10 mouse cellular contexts compared by ENCODE assay signal in the genomic region with DNA sequence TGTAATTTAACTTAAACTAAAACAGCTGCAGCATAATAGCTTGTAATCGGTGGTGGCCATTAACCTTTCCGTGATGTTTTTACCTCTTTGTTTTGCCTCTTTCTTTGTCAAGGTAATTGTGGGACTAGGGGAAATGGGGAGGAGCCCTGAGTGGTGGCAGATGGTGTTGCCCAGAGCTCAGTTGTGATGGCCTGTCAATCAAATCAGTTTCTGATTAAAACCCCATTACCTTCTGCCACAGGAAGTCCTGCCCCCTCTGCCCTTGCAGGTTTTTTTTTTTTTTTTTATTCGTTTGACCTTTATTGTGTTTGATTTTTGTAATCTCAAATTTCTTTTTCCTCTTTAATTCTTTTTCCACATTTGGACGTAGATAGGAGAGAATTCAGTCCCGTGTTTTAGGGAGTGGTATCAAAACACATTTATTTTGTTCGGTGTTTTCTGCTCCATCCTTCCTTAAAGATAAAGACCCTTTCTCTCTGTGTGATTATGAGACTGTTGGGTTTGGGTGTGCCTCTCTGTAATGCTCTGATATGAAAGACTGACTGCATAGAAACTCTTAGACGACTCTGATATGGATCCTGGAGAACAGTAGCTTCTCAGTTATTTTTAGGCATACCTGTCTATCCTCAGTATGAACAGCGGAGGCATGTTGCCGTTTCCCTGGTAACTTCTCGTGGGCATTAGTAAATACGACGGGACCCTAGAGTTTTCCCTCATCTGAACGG.
DNase-seq lines count a peak whose midpoint lies in the region; ATAC-seq and TF ChIP-seq lines count a peak whose summit lies in the region.
"Had no signal": no experiment of that assay in that cellular context is flagged by ENCODE, and none has a peak within 500 bp of the region (broad histone marks: within the 10 kb centered on the region; RNA-seq: fewer than 3 reads in every experiment).

No protein-coding gene starts in this region.

- no peaks in the 10 kb centered on the region for H3K36me3 ChIP-seq in heart, embryonic 11.5 days (ENCODE audit: control insufficient read depth, insufficient read depth, low read length)
- H3K36me3 ChIP-seq in heart, adult 2 months (ENCODE audit: control insufficient read depth, insufficient read depth, low read length): no peaks in the 10 kb centered on the region; the same call in 1 of the 2 replicates
- no peaks in the 10 kb centered on the region for H3K36me3 ChIP-seq in hindbrain, embryonic 12.5 days

- no peak overlapping the region; the same call in 1 of the 2 replicates for H3K27ac ChIP-seq in heart, embryonic 11.5 days (ENCODE audit: low read depth, low read length)
- no peak overlapping the region for H3K27ac ChIP-seq in heart, adult 2 months
- no peak overlapping the region; the same call in 1 of the 2 replicates for H3K27ac ChIP-seq in hindbrain, embryonic 12.5 days

- 36% methylated on average over 13 of the region's 13 CpGs for WGBS in heart, embryonic 11.5 days (ENCODE audit: insufficient replicate concordance)
- 47% methylated on average over 13 of the region's 13 CpGs for WGBS in heart, adult 2 months
- WGBS in hindbrain, embryonic 12.5 days: 66% methylated on average over 13 of the region's 13 CpGs

- no peaks in the 10 kb centered on the region; the same call in 1 of the 2 replicates for H3K79me2 ChIP-seq in heart, adult 2 months (replicated peaks; ENCODE audit: control insufficient read depth, insufficient read depth, low read length)

- no peak overlapping the region for H3K9ac ChIP-seq in heart, embryonic 11.5 days (ENCODE audit: low read depth, low read length)
- no peak overlapping the region for H3K9ac ChIP-seq in heart, adult 2 months (ENCODE audit: low read depth, low read length)
- no peak overlapping the region for H3K9ac ChIP-seq in hindbrain, embryonic 12.5 days

- peaks cover 31% of the 10 kb centered on the region for H3K4me1 ChIP-seq in heart, embryonic 11.5 days (ENCODE audit: control insufficient read depth, insufficient read depth, low read length)
- H3K4me1 ChIP-seq in heart, adult 2 months (ENCODE audit: control insufficient read depth, insufficient read depth, low read length): peaks cover 8% of the 10 kb centered on the region
- H3K4me1 ChIP-seq in hindbrain, embryonic 12.5 days: peaks cover 10% of the 10 kb centered on the region; the same call in 1 of the 2 replicates

- H3K4me2 ChIP-seq in heart, embryonic 11.5 days: peak overlapping the region; percentile 44
- H3K4me2 ChIP-seq in hindbrain, embryonic 12.5 days (replicated peaks): no peak overlapping the region

- H3K4me3 ChIP-seq in heart, embryonic 11.5 days (ENCODE audit: low read depth, low read length): no peak overlapping the region
- H3K4me3 ChIP-seq in heart, adult 2 months: no peak overlapping the region
- H3K4me3 ChIP-seq in hindbrain, embryonic 12.5 days: no peak overlapping the region

- TF ChIP-seq CTCF in heart, adult 2 months (IDR thresholded peaks at IDR 0.05): no peak

- no peaks in the 10 kb centered on the region for H3K9me3 ChIP-seq in heart, embryonic 11.5 days (replicated peaks; ENCODE audit: control insufficient read depth, low read length)
- H3K9me3 ChIP-seq in hindbrain, embryonic 12.5 days (replicated peaks): no peaks in the 10 kb centered on the region

- intact Hi-C loops in heart, adult 2 months (cut with DNase I): no loop called here
- intact Hi-C loops in left cerebral cortex, postnatal 25 days (cut with DNase I): no loop called here

- ATAC-seq in heart, embryonic 11.5 days (replicated peaks; ENCODE audit: insufficient number of reproducible peaks, low FRiP score, low TSS enrichment): no peak; the same call in 1 of the 2 replicates
- ATAC-seq in hindbrain, embryonic 12.5 days (ENCODE audit: low FRiP score): peak; percentile 67; the same call in 1 of the 2 replicates
- ATAC-seq in megakaryocyte-erythroid progenitor cell, adult 5-6 weeks (replicated peaks; ENCODE audit: low FRiP score, low TSS enrichment, poor library complexity, severe bottlenecking): peak; percentile 85

- no peak for DNase-seq in heart, adult 2 months
- DNase-seq in c-Kit-positive CD71-positive TER-119-negative erythroid progenitor cells, embryonic 14.5 days (ENCODE audit: low read depth): peak; percentile 72
- DNase-seq in left cerebral cortex, postnatal 25 days (ENCODE audit: low spot score in 2 of 2): no peak
- DNase-seq in kidney, postnatal 36 days: no peak
- no peak for DNase-seq in spleen, postnatal 10 days (ENCODE audit: low spot score in 2 of 2)
- DNase-seq: cerebellum, postnatal 25 days; kidney, adult 9 months had no signal

- TF ChIP-seq EP300 in heart, adult 2 months (IDR thresholded peaks at IDR 0.05; ENCODE audit: insufficient read depth, low read depth, low read length): no peak

- TF ChIP-seq POLR2A in heart, adult 2 months (IDR thresholded peaks at IDR 0.05; ENCODE audit: insufficient read depth, low read depth, low read length): no peak

- no peaks in the 10 kb centered on the region for H3K27me3 ChIP-seq in heart, embryonic 11.5 days (ENCODE audit: control insufficient read depth, insufficient read depth, low read length)
- no peaks in the 10 kb centered on the region for H3K27me3 ChIP-seq in heart, adult 2 months (ENCODE audit: control insufficient read depth, insufficient read depth, low read length)
- H3K27me3 ChIP-seq in hindbrain, embryonic 12.5 days: no peaks in the 10 kb centered on the region
